ENCODE assay signal across 24 mouse cellular contexts in the genomic region with DNA sequence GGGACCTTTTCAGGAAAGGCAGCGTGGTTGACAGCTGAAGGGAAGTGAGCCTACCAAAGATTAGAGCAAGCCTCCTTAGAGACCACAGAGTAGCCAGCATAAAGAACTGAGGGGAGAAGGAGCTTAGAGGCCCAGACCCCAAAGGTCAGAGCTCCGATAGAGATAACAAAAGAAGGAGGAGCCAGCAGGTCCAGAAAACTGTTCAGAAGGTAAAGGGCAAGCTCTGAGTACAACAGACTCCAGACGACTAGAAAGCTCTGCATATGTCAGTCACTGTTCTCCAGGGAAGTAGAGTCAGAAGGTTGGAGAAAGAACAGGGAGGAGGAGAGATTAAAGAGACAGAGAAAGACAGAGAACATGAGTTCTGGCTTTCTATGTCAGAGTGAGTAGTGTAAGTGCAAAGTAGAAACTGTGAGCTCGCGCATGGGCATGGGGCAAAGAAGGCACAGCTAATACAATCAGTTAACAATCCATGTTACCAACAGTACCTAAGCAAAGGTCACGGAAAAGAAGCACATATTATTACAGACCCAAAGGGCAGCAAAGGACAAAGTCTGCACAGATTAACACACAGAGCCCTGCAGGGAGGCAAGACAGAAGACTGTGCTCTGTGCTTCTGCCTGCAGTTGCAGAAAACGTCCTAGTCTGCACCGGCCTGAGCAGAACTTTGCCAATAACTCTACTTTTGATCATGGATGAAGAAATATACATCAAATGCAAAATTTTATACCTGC.
DNase-seq lines count a peak whose midpoint lies in the region; ATAC-seq and TF ChIP-seq lines count a peak whose summit lies in the region.
"Had no signal": no experiment of that assay in that cellular context is flagged by ENCODE, and none has a peak within 500 bp of the region (broad histone marks: within the 10 kb centered on the region; RNA-seq: fewer than 3 reads in every experiment).

No protein-coding gene starts in this region.

- no peak overlapping the region for H3K9ac ChIP-seq in midbrain, embryonic 15.5 days
- H3K9ac ChIP-seq in midbrain, embryonic 16.5 days (ENCODE audit: low read depth, low read length), result no peak overlapping the region
- no peak overlapping the region for H3K9ac ChIP-seq in forebrain, postnatal 0 days
- H3K9ac ChIP-seq: embryonic facial prominence, embryonic 12.5 days; limb, embryonic 15.5 days had no signal

- no peaks in the 10 kb centered on the region for H3K4me1 ChIP-seq in kidney, adult 2 months (ENCODE audit: control insufficient read depth, insufficient read depth, low read length)
- peaks cover 9% of the 10 kb centered on the region; the same call in 1 of the 2 replicates for H3K4me1 ChIP-seq in midbrain, embryonic 15.5 days
- H3K4me1 ChIP-seq in midbrain, embryonic 16.5 days (ENCODE audit: control insufficient read depth, insufficient read depth, low read length), result no peaks in the 10 kb centered on the region
- H3K4me1 ChIP-seq in forebrain, postnatal 0 days (ENCODE audit: insufficient read depth), result no peaks in the 10 kb centered on the region

- no peaks in the 10 kb centered on the region for H3K27me3 ChIP-seq in kidney, adult 2 months (replicated peaks; ENCODE audit: control insufficient read depth, insufficient read depth, low read length)
- H3K27me3 ChIP-seq in midbrain, embryonic 15.5 days (replicated peaks), result no peaks in the 10 kb centered on the region
- H3K27me3 ChIP-seq in midbrain, embryonic 16.5 days (ENCODE audit: control insufficient read depth, insufficient read depth, low read depth, low read length), result no peaks in the 10 kb centered on the region
- no peaks in the 10 kb centered on the region for H3K27me3 ChIP-seq in forebrain, postnatal 0 days (ENCODE audit: insufficient read depth, low read length)
- H3K27me3 ChIP-seq: CH12.LX; embryonic facial prominence, embryonic 12.5 days; limb, embryonic 15.5 days had no signal

- no peaks in the 10 kb centered on the region for H3K36me3 ChIP-seq in kidney, adult 2 months (ENCODE audit: control insufficient read depth, insufficient read depth, low read length)
- no peaks in the 10 kb centered on the region for H3K36me3 ChIP-seq in midbrain, embryonic 15.5 days (replicated peaks)
- H3K36me3 ChIP-seq in midbrain, embryonic 16.5 days (ENCODE audit: control insufficient read depth, insufficient read depth, low read length), result no peaks in the 10 kb centered on the region
- no peaks in the 10 kb centered on the region for H3K36me3 ChIP-seq in forebrain, postnatal 0 days (ENCODE audit: insufficient read depth)
- H3K36me3 ChIP-seq: embryonic facial prominence, embryonic 12.5 days; G1E; limb, embryonic 15.5 days had no signal

- ATAC-seq in midbrain, embryonic 15.5 days (replicated peaks), result 0 out of 2 replicates have a peak, but pooled peaks have one; percentile 45
- ATAC-seq in midbrain, embryonic 16.5 days, result no peak
- ATAC-seq in forebrain, postnatal 0 days, result no peak
- ATAC-seq: inflammation-experienced regulatory T-cells, adult 6 months; Patski had no signal

- H3K4me2 ChIP-seq in midbrain, embryonic 15.5 days, result no peak overlapping the region
- no peak overlapping the region for H3K4me2 ChIP-seq in midbrain, embryonic 16.5 days (ENCODE audit: low read length)
- no peak overlapping the region for H3K4me2 ChIP-seq in forebrain, postnatal 0 days (ENCODE audit: low read depth)
- H3K4me2 ChIP-seq: embryonic facial prominence, embryonic 12.5 days; limb, embryonic 15.5 days had no signal

- no peaks in the 10 kb centered on the region for H3K9me3 ChIP-seq in midbrain, embryonic 15.5 days
- H3K9me3 ChIP-seq in midbrain, embryonic 16.5 days (replicated peaks; ENCODE audit: control insufficient read depth, low read length, poor library complexity, severe bottlenecking), result no peaks in the 10 kb centered on the region
- no peaks in the 10 kb centered on the region for H3K9me3 ChIP-seq in forebrain, postnatal 0 days (ENCODE audit: low read length)
- H3K9me3 ChIP-seq: embryonic facial prominence, embryonic 12.5 days; G1E; limb, embryonic 15.5 days had no signal

- H3K4me3 ChIP-seq in kidney, adult 2 months (ENCODE audit: insufficient read depth, low read depth, low read length), result no peak overlapping the region
- H3K4me3 ChIP-seq in midbrain, embryonic 15.5 days, result no peak overlapping the region
- no peak overlapping the region for H3K4me3 ChIP-seq in midbrain, embryonic 16.5 days (ENCODE audit: low read depth, low read length)
- no peak overlapping the region for H3K4me3 ChIP-seq in forebrain, postnatal 0 days (ENCODE audit: low read depth, low read length)
- H3K4me3 ChIP-seq: embryonic facial prominence, embryonic 12.5 days; gastrocnemius, adult 2 months; limb, embryonic 15.5 days had no signal

- no peak for TF ChIP-seq POLR2A in kidney, adult 2 months (IDR thresholded peaks at IDR 0.05; ENCODE audit: low read depth, low read length)

- 62% methylated on average over 8 of the region's 8 CpGs for WGBS in kidney, adult 2 months
- 42% methylated on average over 8 of the region's 8 CpGs for WGBS in midbrain, embryonic 15.5 days
- 38% methylated on average over 8 of the region's 8 CpGs for WGBS in midbrain, embryonic 16.5 days
- 54% methylated on average over 8 of the region's 8 CpGs for WGBS in forebrain, postnatal 0 days

- H3K27ac ChIP-seq in kidney, adult 2 months (ENCODE audit: insufficient read depth, low read depth, low read length), result no peak overlapping the region
- H3K27ac ChIP-seq in midbrain, embryonic 15.5 days, result no peak overlapping the region
- no peak overlapping the region for H3K27ac ChIP-seq in midbrain, embryonic 16.5 days (ENCODE audit: low read length)
- 0 out of 2 replicates have a peak overlapping the region, but pooled peaks have one; percentile 15 for H3K27ac ChIP-seq in forebrain, postnatal 0 days (ENCODE audit: low read depth, low read length)
- H3K27ac ChIP-seq: embryonic facial prominence, embryonic 12.5 days; gastrocnemius, adult 2 months; kidney, postnatal 0 days; limb, embryonic 15.5 days had no signal

- DNase-seq in kidney, adult 2 months, result peak; percentile 19
- DNase-seq in kidney, adult 11 months, result no peak
- DNase-seq in forebrain, postnatal 0 days, result no peak
- no peak for DNase-seq in heart, adult 9 months (ENCODE audit: low spot score in 2 of 2)
- no peak for DNase-seq in embryo, embryonic 9.5 days (ENCODE audit: extremely low spot score)
- DNase-seq: adrenal gland, adult 2 months; B cell, adult 2 months; cerebellum, adult 11-12 months; cerebellum, postnatal 10 days; gastrocnemius, adult 2 months; left cerebral cortex, postnatal 4 days; lung, postnatal 4 days; retina, postnatal 1 day; right cerebral cortex, postnatal 25 days; thymus, postnatal 25 days had no signal

- TF ChIP-seq CTCF in kidney, adult 2 months (conservative IDR thresholded peaks at IDR 0.05; ENCODE audit: insufficient read depth, insufficient read length, low read depth, low read length), result no peak
- no peak for TF ChIP-seq CTCF in forebrain, postnatal 0 days (IDR thresholded peaks at IDR 0.05; ENCODE audit: low read depth)
